Mouse (Mus musculus): ENCODE measurements around the gene 2200002D01Rik. TPM values are rescaled to one million over a fixed set of nuclear protein-coding genes. Genes with fewer than 3 reads are reported as not detected.
A peak's percentile ranks its signal among the peaks of the same experiment; 100 is the strongest.

The 2200002D01Rik gene
- polyA plus RNA-seq (2016; fragmentation: Nextera tagmentation; extraction: Ambion mirVana): 2.9 and 4.1 TPM in 2 replicates

DNA sequence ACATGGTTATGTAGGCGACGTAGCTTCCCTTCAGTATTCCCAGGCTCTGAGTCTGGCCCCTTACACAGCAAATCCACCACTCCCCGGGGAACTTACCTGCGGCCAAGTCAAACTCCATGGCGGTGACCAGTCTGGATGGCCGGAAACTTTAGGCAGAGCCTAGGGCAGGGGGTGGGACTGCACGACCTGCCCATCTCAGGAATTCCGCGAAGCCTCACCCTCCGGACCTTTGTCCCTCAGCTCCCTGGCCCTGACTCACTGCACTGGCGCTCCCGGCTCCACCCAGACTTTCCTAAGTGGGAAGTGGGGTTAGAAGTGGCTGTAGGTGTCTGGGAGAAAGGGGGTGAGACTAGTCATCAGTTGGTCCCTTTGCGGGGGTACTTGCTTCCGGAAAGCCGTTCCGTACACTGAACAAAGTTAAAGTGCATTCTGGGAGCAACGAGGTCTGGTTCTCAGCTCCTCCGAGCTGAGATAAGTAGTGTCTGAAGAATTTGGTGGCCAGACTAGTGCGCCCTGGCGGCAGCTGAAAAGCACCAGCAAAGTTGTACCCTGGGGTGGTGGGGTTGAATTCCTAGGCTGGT is at the start of gene 2200002D01Rik:
Gene 2200002D01Rik (minus strand): TSS at position 206 of the 581 bp plus-strand sequence.
- H3K27me3 ChIP-seq (ENCODE audit: poor library complexity, severe bottlenecking): peaks cover 32% of the 10 kb centered on the region
- peak within 1 kb of the TSS; percentile 60 for H3K27ac ChIP-seq
- WGBS: 7% methylated on average over 20 of the region's 20 CpGs
- H3K9me3 ChIP-seq: no peaks in the 10 kb centered on the region
- DNase-seq (ENCODE audit: extremely low spot score, low spot score): peak; percentile 39
- H3K36me3 ChIP-seq (replicated peaks): peaks cover 38% of the 10 kb centered on the region
- peaks cover 27% of the 10 kb centered on the region for H3K4me1 ChIP-seq
- peak within 1 kb of the TSS; percentile 47 for H3K4me3 ChIP-seq

DNA sequence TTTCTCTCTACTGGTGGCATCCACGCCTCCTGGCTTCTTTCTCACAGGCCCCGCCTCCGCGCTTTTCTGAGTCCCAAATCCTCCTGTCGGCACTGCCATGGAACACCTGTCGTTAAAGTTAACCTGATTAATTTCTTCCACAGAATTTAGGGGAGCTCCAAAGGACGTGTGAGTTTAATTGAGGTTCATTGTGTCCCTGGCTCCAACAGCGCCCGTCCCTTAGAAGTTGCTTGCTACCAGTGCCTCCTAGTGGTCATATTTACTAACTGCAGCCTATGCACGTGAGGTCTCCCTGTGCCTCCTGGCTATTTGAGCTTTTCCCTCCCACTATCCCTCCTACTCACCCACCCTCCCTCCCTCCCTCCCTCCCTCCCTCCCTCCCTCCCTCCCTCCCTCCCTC is 48.7 kb upstream of the 2200002D01Rik start:
- Histone ChIP-seq H3K4me3 (no peak overlapping the region), H3K9me3 (no peaks in the 10 kb centered on the region), H3K4me1 (peaks cover 27% of the 10 kb centered on the region), H3K27me3 (ENCODE audit: poor library complexity, severe bottlenecking) (peaks cover 22% of the 10 kb centered on the region), H3K27ac (no peak overlapping the region), H3K36me3 (replicated peaks) (no peaks in the 10 kb centered on the region)
- 14% methylated on average over 10 of the region's 10 CpGs for WGBS
- DNase-seq (ENCODE audit: extremely low spot score, low spot score): peak; percentile 68

DNA sequence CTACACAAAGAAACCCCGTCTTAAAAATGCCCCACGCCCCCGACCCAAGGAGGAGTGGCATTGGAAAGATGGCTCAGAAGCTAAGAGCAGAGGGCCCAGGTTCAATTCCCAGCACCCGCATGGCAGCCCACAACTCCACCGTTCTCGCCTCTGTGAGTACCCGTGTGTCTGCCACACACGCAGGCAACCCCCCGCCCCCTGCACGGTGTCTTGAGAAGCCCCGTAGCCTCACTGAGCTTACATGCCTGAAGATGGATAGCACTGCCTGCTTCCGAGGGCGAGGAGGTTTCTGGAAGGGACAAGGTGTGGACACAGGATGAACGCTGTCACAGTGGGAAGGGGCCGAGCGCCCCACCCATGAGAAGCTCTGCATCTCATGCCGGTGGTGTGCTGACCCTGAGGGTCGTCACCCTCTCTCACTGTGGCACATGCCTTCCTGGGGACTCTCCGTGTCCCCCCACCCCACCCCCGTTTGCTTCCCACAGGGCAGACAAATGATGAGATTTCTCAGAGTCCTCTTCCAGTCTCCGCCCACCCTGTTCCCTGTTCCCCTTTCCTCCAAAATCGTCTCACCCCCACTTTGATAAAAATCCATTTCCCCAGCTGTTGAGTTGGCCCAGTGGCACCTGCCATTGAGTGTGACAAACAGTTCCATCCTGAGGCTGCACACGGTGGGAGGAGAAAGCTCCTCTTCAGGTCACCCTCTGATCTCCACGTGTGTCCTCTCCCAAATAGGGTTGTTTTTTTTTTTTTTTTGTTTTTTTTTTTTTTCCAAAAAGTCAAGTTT is 47.8 kb upstream of the 2200002D01Rik start:
- 0 out of 2 replicates have a peak overlapping the region, but pooled peaks have one; percentile 15 for H3K27ac ChIP-seq
- H3K27me3 ChIP-seq (ENCODE audit: poor library complexity, severe bottlenecking): peaks cover 25% of the 10 kb centered on the region
- H3K4me1 ChIP-seq: peaks cover 34% of the 10 kb centered on the region
- 87% methylated on average over 24 of the region's 24 CpGs for WGBS
- H3K4me3 ChIP-seq: no peak overlapping the region
- no peaks in the 10 kb centered on the region for H3K36me3 ChIP-seq (replicated peaks)
- no peak for DNase-seq (ENCODE audit: extremely low spot score, low spot score)
- H3K9me3 ChIP-seq: no peaks in the 10 kb centered on the region

DNA sequence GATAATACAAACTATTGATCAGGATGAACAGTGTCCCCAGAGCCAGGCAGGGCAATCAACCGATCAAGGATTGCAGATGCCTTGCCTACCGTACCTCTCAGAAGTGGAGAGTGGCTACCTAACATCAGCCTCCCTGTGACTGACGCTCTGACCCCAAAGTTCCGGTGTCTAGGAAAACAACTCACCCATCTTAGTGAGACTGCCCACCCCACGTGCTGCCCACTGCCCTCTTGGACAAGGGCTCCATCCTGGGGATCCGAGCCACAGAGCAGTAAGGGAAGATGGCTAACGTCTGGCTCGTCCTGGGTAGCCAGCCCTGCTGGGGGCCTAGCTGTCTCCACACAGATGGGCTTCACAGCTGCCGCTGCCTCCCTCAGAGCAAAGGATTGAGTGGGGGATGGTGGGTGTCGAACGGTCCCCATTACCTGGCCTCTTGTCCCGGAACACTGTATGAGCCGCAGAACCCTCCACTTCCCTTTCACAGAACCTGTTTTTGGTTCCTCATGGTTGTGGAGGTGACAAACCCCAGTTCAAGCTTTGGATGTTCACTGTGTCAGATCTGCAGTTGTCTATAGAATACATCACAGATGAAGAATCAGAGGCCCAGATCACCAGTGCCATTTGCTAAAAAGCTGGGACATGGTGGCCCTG is 46.0 kb upstream of the 2200002D01Rik start:
- Histone ChIP-seq H3K27ac (peak overlapping the region; percentile 84), H3K4me1 (peaks cover 47% of the 10 kb centered on the region), H3K4me3 (no peak overlapping the region), H3K27me3 (ENCODE audit: poor library complexity, severe bottlenecking) (peaks cover 43% of the 10 kb centered on the region), H3K36me3 (replicated peaks) (no peaks in the 10 kb centered on the region), H3K9me3 (no peaks in the 10 kb centered on the region)
- no peak for DNase-seq (ENCODE audit: extremely low spot score, low spot score)
- WGBS: 75% methylated on average over 13 of the region's 13 CpGs

DNA sequence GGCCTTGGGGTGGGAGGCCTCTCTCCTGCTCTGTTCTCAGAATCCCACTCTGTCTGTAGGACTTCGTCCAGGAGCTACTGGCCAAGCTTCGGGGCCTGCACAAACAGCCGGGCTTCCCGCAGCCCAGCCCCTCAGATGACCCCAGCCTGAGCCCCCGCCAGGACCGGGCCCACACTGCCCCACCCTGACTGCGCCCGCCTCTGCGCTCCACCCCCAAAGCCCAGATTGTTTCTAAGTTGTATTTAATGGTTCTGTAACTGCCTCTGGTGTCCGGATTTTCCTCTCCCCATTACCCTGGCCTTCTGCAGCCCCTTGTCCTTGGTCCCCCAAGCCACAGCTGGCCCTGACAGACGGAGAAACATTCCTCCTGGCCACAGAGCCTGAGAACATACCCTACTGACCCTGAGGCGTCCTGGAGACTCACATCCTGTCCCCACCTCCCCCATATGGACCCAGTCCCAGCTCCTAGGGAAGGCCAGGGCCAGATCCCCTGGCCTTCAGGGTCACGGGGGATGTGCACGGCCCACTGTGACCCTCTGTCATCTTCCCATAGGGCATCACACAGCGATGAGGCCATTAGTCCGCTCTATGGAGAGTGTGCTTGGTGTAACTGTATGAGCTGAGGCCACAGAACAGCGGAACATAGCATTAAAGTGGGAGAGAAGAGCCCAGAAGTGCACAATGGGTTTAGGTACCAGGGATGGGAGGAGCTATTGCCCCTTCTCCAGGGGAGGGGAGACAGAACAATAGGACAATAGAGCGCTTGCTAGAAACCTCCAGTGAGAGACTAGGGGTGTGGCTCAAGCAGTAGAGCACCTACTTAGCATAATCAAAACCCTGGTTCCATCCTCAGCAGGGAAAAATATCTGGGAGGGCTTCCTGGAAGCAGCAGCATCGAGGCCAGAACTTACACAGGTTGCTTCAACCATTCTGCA is 45.1 kb upstream of the 2200002D01Rik start:
- Histone ChIP-seq H3K27ac (peak overlapping the region; percentile 84), H3K27me3 (ENCODE audit: poor library complexity, severe bottlenecking) (peaks cover 49% of the 10 kb centered on the region), H3K36me3 (replicated peaks) (no peaks in the 10 kb centered on the region), H3K4me3 (peak overlapping the region; percentile 12; the same call in 1 of the 2 replicates), H3K4me1 (peaks cover 54% of the 10 kb centered on the region), H3K9me3 (no peaks in the 10 kb centered on the region)
- no peak for DNase-seq (ENCODE audit: extremely low spot score, low spot score)
- 29% methylated on average over 19 of the region's 19 CpGs for WGBS

DNA sequence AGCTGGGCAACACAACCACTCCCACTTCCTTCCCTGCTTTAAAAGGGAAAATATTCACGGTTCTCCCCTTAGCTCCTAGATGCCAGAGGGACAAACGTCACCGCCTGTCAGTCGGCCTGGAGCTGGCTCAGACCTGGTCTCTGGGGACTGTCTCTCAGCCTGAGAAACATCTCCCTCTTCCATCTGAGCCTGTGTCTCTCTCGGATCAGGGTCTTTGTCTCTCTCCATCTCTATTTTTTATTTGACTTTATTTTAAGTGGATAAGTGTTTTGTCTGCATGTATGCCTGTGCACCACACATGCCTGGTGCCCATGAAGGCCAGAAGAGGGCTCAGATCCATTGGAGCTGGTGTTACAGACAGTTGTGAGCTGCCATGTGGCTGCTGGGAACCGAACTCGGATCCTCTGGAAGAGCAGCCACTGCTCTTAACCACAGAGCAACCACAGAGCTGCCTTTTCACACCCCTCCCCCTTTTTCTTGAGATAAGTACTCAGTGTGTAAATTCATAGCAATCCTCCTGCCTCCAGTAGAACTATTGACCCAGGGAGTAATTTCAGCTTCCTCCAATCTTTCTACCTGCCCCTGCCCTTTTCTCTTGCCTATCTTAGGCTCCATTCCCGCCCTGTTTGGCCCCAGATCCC is 44.3 kb upstream of the 2200002D01Rik start:
- Histone ChIP-seq H3K27me3 (ENCODE audit: poor library complexity, severe bottlenecking) (peaks cover 58% of the 10 kb centered on the region), H3K4me3 (peak overlapping the region; percentile 31), H3K9me3 (no peaks in the 10 kb centered on the region), H3K36me3 (replicated peaks) (no peaks in the 10 kb centered on the region), H3K4me1 (peaks cover 54% of the 10 kb centered on the region), H3K27ac (peak overlapping the region; percentile 84)
- no peak for DNase-seq (ENCODE audit: extremely low spot score, low spot score)
- 29% methylated on average over 8 of the region's 8 CpGs for WGBS

DNA sequence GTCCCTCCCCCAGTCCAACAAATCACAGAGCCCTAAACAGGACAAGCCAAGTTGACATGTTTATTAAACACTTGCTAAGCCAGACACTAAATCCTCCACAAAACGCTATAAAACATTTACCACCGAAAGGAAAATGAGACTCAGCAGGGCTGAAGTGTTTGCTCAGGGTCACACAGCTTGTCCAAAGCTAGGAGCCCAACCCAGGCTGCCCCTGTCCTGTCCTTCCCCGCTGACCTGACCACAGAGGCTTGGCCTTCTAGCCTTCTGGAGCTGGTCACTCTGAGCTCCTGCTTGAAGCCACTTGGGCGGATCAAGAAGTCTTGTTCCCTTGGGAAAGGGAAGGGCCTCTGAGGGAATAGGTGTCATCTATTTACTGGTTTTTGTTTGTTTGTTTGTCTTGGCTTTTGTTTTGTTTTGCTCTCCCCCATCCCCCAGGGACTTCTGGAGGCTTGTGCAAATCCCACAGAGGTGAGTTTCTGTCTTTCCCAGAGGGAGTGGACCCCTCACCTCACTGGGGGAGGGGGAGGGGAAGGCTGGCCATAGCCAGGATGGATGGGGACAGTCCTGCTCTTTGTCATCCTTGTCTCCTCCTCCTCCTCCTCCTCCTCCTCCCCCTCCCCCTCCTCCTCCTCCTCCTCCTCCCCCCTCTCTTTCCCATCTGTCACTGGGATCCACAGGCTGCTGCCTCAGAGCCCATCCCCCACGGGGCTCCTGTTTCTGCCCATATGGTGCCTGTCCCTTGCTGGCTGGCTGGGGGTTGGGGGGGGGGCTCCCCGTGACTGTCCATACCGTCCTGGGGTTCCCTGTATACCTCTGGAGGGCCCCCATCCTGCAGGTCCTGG is 43.6 kb upstream of the 2200002D01Rik start:
- no peaks in the 10 kb centered on the region for H3K36me3 ChIP-seq (replicated peaks)
- peak overlapping the region; percentile 31 for H3K4me3 ChIP-seq
- H3K4me1 ChIP-seq: peaks cover 54% of the 10 kb centered on the region
- H3K27ac ChIP-seq: peak overlapping the region; percentile 84
- H3K9me3 ChIP-seq: no peaks in the 10 kb centered on the region
- peaks cover 65% of the 10 kb centered on the region for H3K27me3 ChIP-seq (ENCODE audit: poor library complexity, severe bottlenecking)
- peak; percentile 35 for DNase-seq (ENCODE audit: extremely low spot score, low spot score)
- 27% methylated on average over 7 of the region's 7 CpGs for WGBS

DNA sequence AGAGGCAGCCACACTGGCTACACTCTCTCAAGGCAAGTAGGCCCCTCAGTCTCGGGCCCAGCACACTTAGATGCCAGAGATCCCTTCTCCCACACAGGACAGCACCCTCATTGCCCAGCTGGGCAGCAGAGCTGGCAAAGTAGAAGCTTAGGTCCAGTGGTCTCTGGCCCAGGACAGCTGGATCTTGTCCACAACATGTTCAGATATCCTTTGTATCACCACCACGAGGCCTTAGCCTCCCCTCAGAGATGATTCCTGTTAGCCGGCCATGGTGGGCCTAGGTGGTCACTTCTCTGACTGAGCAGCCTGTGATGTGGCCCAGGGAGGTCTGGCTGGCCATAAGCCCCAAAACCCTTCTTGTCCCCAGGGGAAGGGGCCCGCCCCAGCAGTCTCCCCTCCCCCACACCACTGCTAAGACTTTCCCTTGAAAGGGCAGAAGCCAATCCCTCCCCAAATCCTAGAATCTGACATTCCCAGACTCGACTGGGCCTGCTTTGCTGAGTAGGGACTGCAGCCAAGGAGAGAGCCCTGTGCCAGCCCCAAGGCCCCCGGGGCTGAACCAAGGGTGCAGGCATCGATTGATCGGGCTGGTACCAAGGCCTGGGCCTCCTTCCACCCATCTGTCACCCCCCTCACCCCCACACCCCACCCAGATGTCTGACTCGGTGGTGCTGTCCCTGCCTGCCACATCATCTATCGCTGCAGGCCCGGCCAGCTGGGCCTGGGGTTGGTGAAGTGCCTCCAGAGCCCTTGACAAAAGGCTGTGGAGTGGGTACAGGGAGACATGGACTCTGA is 42.6 kb upstream of the 2200002D01Rik start:
- peak overlapping the region; percentile 11; the same call in 1 of the 2 replicates for H3K4me3 ChIP-seq
- H3K9me3 ChIP-seq: no peaks in the 10 kb centered on the region
- WGBS: 46% methylated on average over 11 of the region's 11 CpGs
- no peaks in the 10 kb centered on the region for H3K36me3 ChIP-seq (replicated peaks)
- H3K4me1 ChIP-seq: peaks cover 54% of the 10 kb centered on the region
- H3K27ac ChIP-seq: peak overlapping the region; percentile 84
- no peak for DNase-seq (ENCODE audit: extremely low spot score, low spot score)
- peaks cover 65% of the 10 kb centered on the region for H3K27me3 ChIP-seq (ENCODE audit: poor library complexity, severe bottlenecking)

DNA sequence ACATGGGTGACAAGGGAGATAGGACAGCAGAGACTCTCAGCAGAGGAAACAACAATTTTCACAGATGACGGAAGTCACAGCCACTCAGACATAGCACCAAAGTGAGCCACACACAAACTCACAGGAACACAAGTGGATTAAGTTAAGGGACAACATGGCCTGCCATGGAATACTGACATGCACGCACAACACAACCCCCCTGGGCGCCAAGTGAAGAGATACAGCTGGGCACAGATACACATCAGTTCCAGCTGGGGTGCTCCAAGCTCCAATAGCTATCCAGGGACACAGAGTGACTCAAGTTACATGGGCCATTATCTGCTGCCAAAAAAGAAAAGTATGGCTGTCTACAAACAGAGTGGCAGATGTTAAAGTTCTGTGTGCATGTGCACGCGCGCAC is 41.6 kb upstream of the 2200002D01Rik start:
- peaks cover 54% of the 10 kb centered on the region for H3K4me1 ChIP-seq
- H3K36me3 ChIP-seq (replicated peaks): no peaks in the 10 kb centered on the region
- H3K27me3 ChIP-seq (ENCODE audit: poor library complexity, severe bottlenecking): peaks cover 73% of the 10 kb centered on the region
- DNase-seq (ENCODE audit: extremely low spot score, low spot score): no peak
- H3K9me3 ChIP-seq: no peaks in the 10 kb centered on the region
- peak overlapping the region; percentile 62 for H3K4me3 ChIP-seq
- WGBS: 85% methylated on average over 6 of the region's 6 CpGs
- no peak overlapping the region for H3K27ac ChIP-seq

DNA sequence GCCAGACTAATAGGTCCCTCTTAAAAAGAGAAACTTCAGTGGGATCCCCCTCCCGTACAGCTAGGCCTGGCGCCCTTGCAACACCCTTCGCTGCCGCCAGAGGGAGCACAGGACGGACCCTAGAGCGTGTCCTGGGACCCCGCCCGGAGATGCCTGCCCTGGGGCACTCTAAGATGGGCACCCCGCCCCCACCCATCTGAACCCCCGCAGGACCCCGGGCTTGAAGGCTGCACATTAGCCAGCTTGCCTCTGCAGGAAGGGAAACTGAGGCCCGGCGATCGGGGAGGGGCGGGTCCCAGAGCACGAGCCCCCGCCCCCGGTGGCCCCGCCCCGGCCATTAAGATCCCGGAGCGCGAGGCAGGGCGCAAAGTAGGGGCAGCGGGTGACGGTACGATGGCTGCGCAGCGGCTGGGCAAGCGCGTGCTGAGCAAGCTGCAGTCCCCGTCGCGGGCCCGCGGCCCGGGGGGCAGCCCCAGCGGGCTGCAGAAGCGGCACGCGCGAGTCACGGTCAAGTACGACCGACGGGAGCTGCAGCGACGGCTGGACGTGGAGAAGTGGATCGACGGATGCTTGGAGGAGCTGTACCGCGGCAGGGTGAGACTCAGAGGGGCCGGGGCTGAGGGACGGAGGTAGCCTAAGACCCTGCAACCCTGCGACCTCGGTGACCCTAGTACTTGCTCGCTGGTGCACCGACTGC is 40.8 kb upstream of the 2200002D01Rik start, which contains the start of gene Ppp1r14a:
Gene Ppp1r14a (plus strand): TSS at position 367 of the 697 bp plus-strand sequence.
- peaks cover 52% of the 10 kb centered on the region for H3K4me1 ChIP-seq
- peak within 1 kb of the TSS; percentile 84 for H3K27ac ChIP-seq
- DNase-seq (ENCODE audit: extremely low spot score, low spot score): peak; percentile 79
- no peaks in the 10 kb centered on the region for H3K36me3 ChIP-seq (replicated peaks)
- under 1% methylated on average over 59 of the region's 59 CpGs for WGBS
- H3K27me3 ChIP-seq (ENCODE audit: poor library complexity, severe bottlenecking): peaks cover 78% of the 10 kb centered on the region
- no peaks in the 10 kb centered on the region for H3K9me3 ChIP-seq
- H3K4me3 ChIP-seq: peak within 1 kb of the TSS; percentile 62

Data from forebrain, embryonic 10.5 days (tissue).